Mouse (Mus musculus) midbrain, embryonic 11.5 days (tissue): ENCODE data around the gene Sbf2. TPM values are rescaled to one million over a fixed set of nuclear protein-coding genes. Genes with fewer than 3 reads are reported as not detected.

Experiments
- ATAC-seq: fragments of 200-750 bp; cut with Nextera tagmentation; 2 replicates; pipeline ENCODE4 v1.8.0; 2017; ENCODE audit warnings: moderate TSS enrichment, moderate library complexity; ENCODE audit not compliant: low FRiP score
- DNase-seq: peaks from one replicate; pipeline ENCODE4 v3.0.0; 2015; ENCODE audit warnings: low spot score; ENCODE audit errors: missing footprints
- H3K27ac ChIP-seq: fragments of 300-500 bp; sonication (generic); 2 replicates; pipeline ENCODE4 v1.5.1; 2014; ENCODE audit warnings: low read depth, low read length
- H3K27me3 ChIP-seq: fragments of 300-500 bp; sonication (generic); 2 replicates; pipeline ENCODE4 v1.6.1; 2014; ENCODE audit warnings: mild to moderate bottlenecking, low read length, moderate library complexity, mixed read lengths; ENCODE audit not compliant: control insufficient read depth, insufficient read depth
- H3K36me3 ChIP-seq: fragments of 300-500 bp; sonication (generic); 2 replicates; pipeline ENCODE4 v1.6.1; 2014; ENCODE audit warnings: mild to moderate bottlenecking, low read length, moderate library complexity, mixed read lengths; ENCODE audit not compliant: control insufficient read depth, insufficient read depth
- H3K4me1 ChIP-seq: fragments of 300-500 bp; sonication (generic); 2 replicates; pipeline ENCODE4 v1.6.1; 2014; ENCODE audit warnings: low read length; ENCODE audit not compliant: control insufficient read depth, insufficient read depth
- H3K4me2 ChIP-seq: fragments of 300-500 bp; sonication (generic); 2 replicates; pipeline ENCODE4 v1.6.1; 2014; ENCODE audit warnings: mild to moderate bottlenecking, moderate library complexity
- H3K4me3 ChIP-seq: fragments of 300-500 bp; sonication (generic); 2 replicates; pipeline ENCODE4 v1.5.1; 2014; ENCODE audit warnings: low read depth, low read length
- H3K9ac ChIP-seq: fragments of 300-500 bp; sonication (generic); 2 replicates; pipeline ENCODE4 v1.6.1; 2014; ENCODE audit warnings: low read length
- H3K9me3 ChIP-seq: fragments of 300-500 bp; sonication (generic); 2 replicates; pipeline ENCODE4 v1.6.1; 2016; ENCODE audit warnings: low read length; ENCODE audit not compliant: control insufficient read depth
- WGBS: fragments of 180-500 bp; shearing (Covaris S2); extraction: QIAGEN DNeasy Blood & Tissue Kit; methylation state at CpG from one replicate; pipeline ENCODE4 v1.1.7; 2014; 5-methylcytosine and 5-hydroxymethylcytosine counted together
- polyA plus RNA-seq: library from polyadenylated mRNA; unstranded; fragments of >200 nt; fragmentation: Nextera tagmentation; extraction: Ambion mirVana; gene quantifications from 2 replicates; pipeline ENCODE4 v1.2.1, GENCODE M21; 2014

Gene Sbf2
- polyA plus RNA-seq, 1 experiment from 2014 or later = 34.6 TPM

DNA sequence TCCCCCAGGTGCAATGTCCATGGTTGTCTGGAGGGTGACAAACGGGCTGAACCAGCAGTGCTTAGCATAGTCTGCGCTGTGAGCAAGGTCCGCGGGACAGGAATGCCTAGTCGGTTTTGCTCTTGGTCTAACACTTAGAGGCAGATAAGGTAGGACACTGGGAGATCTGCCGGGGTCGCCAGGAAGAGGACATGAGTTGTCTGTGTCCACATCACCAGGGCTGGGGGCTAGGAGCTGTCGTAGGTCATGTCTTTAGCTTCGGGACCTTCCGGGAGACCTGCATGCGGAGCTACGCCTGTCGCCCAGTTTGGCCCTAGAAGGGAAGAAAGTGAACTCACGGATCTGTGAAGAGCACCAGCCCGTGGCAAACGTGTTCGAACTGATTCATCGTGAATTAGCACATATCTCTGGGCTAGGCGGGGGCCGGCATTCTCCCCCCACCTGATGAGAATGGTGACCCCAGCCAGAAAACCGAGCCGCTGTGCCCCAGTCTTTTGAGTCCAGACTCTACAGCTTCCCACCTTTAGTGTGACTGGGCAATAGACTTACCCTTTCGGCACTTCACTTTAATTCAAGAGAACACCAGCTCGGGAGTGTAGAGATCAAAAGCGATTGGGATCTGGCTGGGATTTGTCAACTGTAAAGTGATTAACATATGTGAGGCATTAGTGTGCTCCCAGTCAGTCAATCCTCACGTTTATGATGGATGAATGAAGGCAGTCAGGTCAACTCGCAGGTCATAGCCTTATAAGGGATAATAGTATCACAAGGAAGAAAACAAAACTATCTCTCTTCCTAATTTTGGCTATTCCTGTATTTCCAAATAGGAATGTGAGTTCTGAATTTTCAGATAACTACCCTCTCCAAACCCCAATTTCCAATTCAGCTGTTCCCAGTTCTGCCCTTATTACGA, 11.7 kb upstream of the Sbf2 start:
- peak overlapping the region; percentile 72; the same call in 1 of the 2 replicates for H3K4me2 ChIP-seq
- H3K36me3 ChIP-seq = no peaks in the 10 kb centered on the region
- no peak overlapping the region for H3K4me3 ChIP-seq
- ATAC-seq = no peak
- H3K4me1 ChIP-seq = peaks cover 38% of the 10 kb centered on the region
- peaks cover 62% of the 10 kb centered on the region for H3K27me3 ChIP-seq
- H3K9me3 ChIP-seq = no peaks in the 10 kb centered on the region
- 4% methylated on average over 28 of the region's 28 CpGs for WGBS
- no peak overlapping the region for H3K27ac ChIP-seq
- H3K9ac ChIP-seq = no peak overlapping the region
- peak; percentile 94 for DNase-seq

GRCm38 (mm10) chr7:110625489-110625888, 10.8 kb upstream of the Sbf2 start:
- Histone ChIP-seq H3K4me2 (no peak overlapping the region), H3K27ac (no peak overlapping the region), H3K4me1 (peaks cover 36% of the 10 kb centered on the region), H3K4me3 (no peak overlapping the region), H3K9ac (no peak overlapping the region), H3K36me3 (no peaks in the 10 kb centered on the region), H3K9me3 (no peaks in the 10 kb centered on the region), H3K27me3 (peaks cover 56% of the 10 kb centered on the region)
- DNase-seq (no peak), ATAC-seq (no peak)
- 63% methylated on average over 10 of the region's 10 CpGs for WGBS

GRCm38 (mm10) chr7:110624961-110625360, 10.2 kb upstream of the Sbf2 start:
- peaks cover 35% of the 10 kb centered on the region for H3K4me1 ChIP-seq
- no peaks in the 10 kb centered on the region for H3K9me3 ChIP-seq
- WGBS = 82% methylated on average over 13 of the region's 13 CpGs
- no peaks in the 10 kb centered on the region for H3K36me3 ChIP-seq
- H3K4me2 ChIP-seq = no peak overlapping the region
- H3K27ac ChIP-seq = no peak overlapping the region
- no peak overlapping the region for H3K4me3 ChIP-seq
- ATAC-seq = no peak
- no peak overlapping the region for H3K9ac ChIP-seq
- peaks cover 54% of the 10 kb centered on the region for H3K27me3 ChIP-seq
- DNase-seq = no peak

- Histone ChIP-seq H3K27me3 (peaks cover 46% of the 10 kb centered on the region), H3K4me3 (no peak overlapping the region), H3K4me1 (peaks cover 30% of the 10 kb centered on the region), H3K36me3 (no peaks in the 10 kb centered on the region), H3K9ac (no peak overlapping the region), H3K9me3 (no peaks in the 10 kb centered on the region), H3K4me2 (no peak overlapping the region), H3K27ac (no peak overlapping the region)
- DNase-seq (no peak), ATAC-seq (no peak)
- 62% methylated on average over 2 of the region's 2 CpGs for WGBS
Measured at GRCm38 (mm10) chr7:110624067-110624466, 9.3 kb upstream of the Sbf2 start.

DNA sequence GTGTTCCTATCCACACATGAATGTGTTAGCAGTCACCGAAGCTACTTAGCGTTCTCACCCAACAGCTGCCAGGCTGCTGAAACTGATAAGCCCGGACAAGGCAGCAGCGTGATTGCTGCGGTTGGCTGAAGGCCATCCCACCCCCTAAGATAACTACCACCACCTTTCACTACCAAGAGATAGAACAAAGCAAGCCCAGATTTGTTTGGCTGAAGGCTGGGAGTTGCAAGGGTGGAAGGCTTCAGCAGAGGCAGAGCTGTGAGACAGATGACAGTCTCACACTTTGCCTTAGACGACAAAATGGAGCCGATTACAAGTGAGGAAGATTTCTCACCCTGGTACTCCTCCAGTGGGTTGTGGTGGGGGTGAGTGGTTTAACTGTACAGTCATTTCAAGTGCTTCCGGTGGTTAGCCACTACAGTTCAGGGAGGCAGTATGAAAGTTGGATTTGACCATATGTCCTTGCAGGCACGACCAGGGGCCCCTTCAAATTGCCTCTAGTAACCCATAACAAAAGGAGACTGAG, 4.4 kb upstream of the Sbf2 start:
- Histone ChIP-seq H3K27me3 (peaks cover 2% of the 10 kb centered on the region; the same call in 1 of the 2 replicates), H3K4me1 (no peaks in the 10 kb centered on the region), H3K9ac (no peak overlapping the region), H3K9me3 (no peaks in the 10 kb centered on the region), H3K4me3 (no peak overlapping the region), H3K27ac (no peak overlapping the region), H3K4me2 (no peak overlapping the region), H3K36me3 (no peaks in the 10 kb centered on the region)
- 63% methylated on average over 9 of the region's 9 CpGs for WGBS
- ATAC-seq (no peak), DNase-seq (no peak)

GRCm38 (mm10) chr7:110615792-110616191, 1.1 kb upstream of the Sbf2 start:
- peaks cover 4% of the 10 kb centered on the region; the same call in 1 of the 2 replicates for H3K4me1 ChIP-seq
- no peak overlapping the region for H3K4me3 ChIP-seq
- peak overlapping the region; percentile 58; the same call in 1 of the 2 replicates for H3K4me2 ChIP-seq
- no peaks in the 10 kb centered on the region for H3K9me3 ChIP-seq
- no peaks in the 10 kb centered on the region for H3K36me3 ChIP-seq
- 6% methylated on average over 11 of the region's 11 CpGs for WGBS
- no peak overlapping the region for H3K27ac ChIP-seq
- peaks cover 2% of the 10 kb centered on the region; the same call in 1 of the 2 replicates for H3K27me3 ChIP-seq
- no peak for ATAC-seq
- peak; percentile 88 for DNase-seq
- H3K9ac ChIP-seq = no peak overlapping the region; the same call in 1 of the 2 replicates

DNA sequence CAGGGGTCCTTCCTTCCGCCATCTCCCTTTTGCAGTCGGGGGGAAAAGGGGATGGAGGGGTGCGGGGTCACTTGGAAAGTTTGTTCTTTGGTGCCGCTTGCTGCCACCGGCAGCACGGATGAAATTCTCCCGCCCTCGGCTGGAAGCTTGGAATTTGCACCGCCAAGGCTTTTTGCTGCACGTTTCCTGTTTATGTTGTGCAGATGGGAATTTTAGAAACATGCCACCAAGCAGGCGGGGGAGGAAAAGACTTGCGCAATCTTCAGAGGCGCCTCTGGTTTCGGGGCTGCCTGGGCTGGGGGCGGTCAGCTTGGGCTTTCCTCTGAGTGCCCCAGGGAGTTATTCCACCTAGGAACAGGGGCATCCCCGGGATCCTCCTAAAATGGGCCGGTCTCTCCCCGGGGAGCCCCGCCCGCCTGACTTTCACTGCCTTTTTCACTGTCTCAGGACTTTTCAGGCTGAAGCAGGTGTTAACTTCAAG, 469 bp upstream of the Sbf2 start:
- H3K27ac ChIP-seq = peak overlapping the region; percentile 92
- peak; percentile 18; the same call in 1 of the 2 replicates for ATAC-seq

GRCm38 (mm10) chr7:110613381-110614132, 1.2 kb downstream of the Sbf2 start:
- Histone ChIP-seq H3K27ac (peak overlapping the region; percentile 92), H3K36me3 (no peaks in the 10 kb centered on the region), H3K9me3 (no peaks in the 10 kb centered on the region), H3K27me3 (peaks cover 2% of the 10 kb centered on the region; the same call in 1 of the 2 replicates), H3K4me1 (peaks cover 4% of the 10 kb centered on the region; the same call in 1 of the 2 replicates), H3K4me2 (peak overlapping the region; percentile 58), H3K4me3 (peak overlapping the region; percentile 96), H3K9ac (peak overlapping the region; percentile 94)
- peak; percentile 4; the same call in 1 of the 2 replicates for ATAC-seq
- 3% methylated on average over 17 of the region's 17 CpGs for WGBS
- DNase-seq = peak; percentile 97

More for the DNA sequence above, 469 bp upstream of the Sbf2 start:
- Histone ChIP-seq H3K27me3 (peaks cover 2% of the 10 kb centered on the region; the same call in 1 of the 2 replicates), H3K36me3 (no peaks in the 10 kb centered on the region), H3K9me3 (no peaks in the 10 kb centered on the region), H3K4me2 (peak overlapping the region; percentile 58), H3K4me1 (peaks cover 4% of the 10 kb centered on the region; the same call in 1 of the 2 replicates), H3K9ac (peak overlapping the region; percentile 94), H3K4me3 (peak overlapping the region; percentile 96)
- 2% methylated on average over 20 of the region's 20 CpGs for WGBS
- peak; percentile 96 for DNase-seq
